Mouse (Mus musculus) liver, adult 2 months (tissue): ENCODE measurements around the gene Gak. TPM values are rescaled to one million over a fixed set of nuclear protein-coding genes. Genes with fewer than 3 reads are reported as not detected.

Experiments used
- DNase-seq: peaks from one replicate; pipeline ENCODE4 v3.0.0-alpha.2; 2011; ENCODE audit warnings: low read depth, low spot score; ENCODE audit errors: extremely low read depth
- H3K27ac ChIP-seq: fragments of 200-500 bp; replicated peaks from 2 replicates; pipeline ENCODE4 v1.5.1; 2012; ENCODE audit warnings: low read depth, mild to moderate bottlenecking, control low read depth, inconsistent platforms, low read length; ENCODE audit not compliant: insufficient read depth
- H3K27me3 ChIP-seq: fragments of 200-500 bp; 2 replicates; pipeline ENCODE4 v1.6.1; 2012; ENCODE audit warnings: mild to moderate bottlenecking, moderate library complexity, low read length, inconsistent platforms; ENCODE audit not compliant: control insufficient read depth, insufficient read depth
- H3K36me3 ChIP-seq: fragments of 200-500 bp; 2 replicates; pipeline ENCODE4 v1.6.1; 2012; ENCODE audit warnings: low read length, inconsistent platforms; ENCODE audit not compliant: control insufficient read depth, insufficient read depth
- H3K4me1 ChIP-seq: fragments of 200-500 bp; 2 replicates; pipeline ENCODE4 v1.6.1; 2011; ENCODE audit warnings: low read length; ENCODE audit not compliant: control insufficient read depth, insufficient read depth
- H3K4me3 ChIP-seq: fragments of 200-500 bp; 2 replicates; pipeline ENCODE4 v1.5.1; 2011; ENCODE audit warnings: low read depth, mild to moderate bottlenecking, control low read depth, low read length, moderate library complexity; ENCODE audit not compliant: insufficient read depth
- H3K79me2 ChIP-seq: fragments of 200-500 bp; 2 replicates; pipeline ENCODE4 v1.6.1; 2012; ENCODE audit warnings: inconsistent platforms, mild to moderate bottlenecking, low read length, moderate library complexity; ENCODE audit not compliant: control insufficient read depth, insufficient read depth
- H3K9ac ChIP-seq: fragments of 200-500 bp; 2 replicates; pipeline ENCODE4 v1.6.1; 2012; ENCODE audit warnings: low read depth, mild to moderate bottlenecking, control low read depth, inconsistent platforms, low read length
- CTCF ChIP-seq: fragments of 200-500 bp; IDR thresholded peaks from 2 replicates; pipeline ENCODE4 v1.5.1; 2011; ENCODE audit warnings: low read depth, low read length, control low read depth
- POLR2A ChIP-seq: fragments of 200-500 bp; IDR thresholded peaks from 2 replicates; pipeline ENCODE4 v1.6.1; 2011; ENCODE audit warnings: low read length, control low read depth; ENCODE audit not compliant: insufficient read depth; ENCODE audit errors: extremely low read depth
- WGBS: fragments of 180-500 bp; shearing (Covaris S2); methylation state at CpG from one replicate; pipeline ENCODE4 v1.1.7; 2018; 5-methylcytosine and 5-hydroxymethylcytosine counted together
- polyA plus RNA-seq: library from polyadenylated mRNA; depleted of rRNA; stranded (reverse); fragments of >200 nt; gene quantifications from 2 replicates; pipeline ENCODE4 v1.2.3, GENCODE M21; 2012
- total RNA-seq: library from RNA; depleted of rRNA; stranded (reverse); fragments of >200 nt; gene quantifications from 2 replicates; pipeline ENCODE4 v1.2.3, GENCODE M21; 2014

The Gak gene
- total and polyA plus RNA-seq, 2 experiments, result 32.7 to 54.7 TPM

DNA sequence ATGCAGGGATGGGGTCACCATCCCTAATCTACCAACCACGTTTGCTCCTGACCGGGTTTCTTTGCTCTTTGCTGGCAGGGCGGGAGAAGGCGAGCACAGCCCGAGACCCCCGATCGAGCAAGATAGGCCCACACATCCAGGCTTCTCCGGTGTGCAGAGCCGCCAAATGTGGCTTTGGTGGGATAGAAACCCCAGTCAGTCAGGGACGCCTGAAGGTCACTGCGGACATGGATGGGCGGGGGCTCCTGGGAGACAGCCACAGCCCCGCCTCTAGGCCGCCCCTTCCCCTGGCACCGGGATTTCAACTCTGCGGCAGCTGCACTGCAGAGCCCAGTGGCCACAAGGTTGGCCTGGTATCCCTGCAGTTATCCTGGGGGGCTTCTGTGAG is 79.4 kb downstream of the Gak start:
- Histone ChIP-seq H3K36me3 (no peaks in the 10 kb centered on the region), H3K9ac (no peak overlapping the region), H3K27ac (no peak overlapping the region), H3K4me1 (no peaks in the 10 kb centered on the region), H3K4me3 (no peak overlapping the region), H3K79me2 (no peaks in the 10 kb centered on the region), H3K27me3 (peaks cover 12% of the 10 kb centered on the region)
- 4% methylated on average over 16 of the region's 16 CpGs for WGBS
- no peak for TF ChIP-seq POLR2A
- TF ChIP-seq CTCF, result no peak
- no peak for DNase-seq

DNA sequence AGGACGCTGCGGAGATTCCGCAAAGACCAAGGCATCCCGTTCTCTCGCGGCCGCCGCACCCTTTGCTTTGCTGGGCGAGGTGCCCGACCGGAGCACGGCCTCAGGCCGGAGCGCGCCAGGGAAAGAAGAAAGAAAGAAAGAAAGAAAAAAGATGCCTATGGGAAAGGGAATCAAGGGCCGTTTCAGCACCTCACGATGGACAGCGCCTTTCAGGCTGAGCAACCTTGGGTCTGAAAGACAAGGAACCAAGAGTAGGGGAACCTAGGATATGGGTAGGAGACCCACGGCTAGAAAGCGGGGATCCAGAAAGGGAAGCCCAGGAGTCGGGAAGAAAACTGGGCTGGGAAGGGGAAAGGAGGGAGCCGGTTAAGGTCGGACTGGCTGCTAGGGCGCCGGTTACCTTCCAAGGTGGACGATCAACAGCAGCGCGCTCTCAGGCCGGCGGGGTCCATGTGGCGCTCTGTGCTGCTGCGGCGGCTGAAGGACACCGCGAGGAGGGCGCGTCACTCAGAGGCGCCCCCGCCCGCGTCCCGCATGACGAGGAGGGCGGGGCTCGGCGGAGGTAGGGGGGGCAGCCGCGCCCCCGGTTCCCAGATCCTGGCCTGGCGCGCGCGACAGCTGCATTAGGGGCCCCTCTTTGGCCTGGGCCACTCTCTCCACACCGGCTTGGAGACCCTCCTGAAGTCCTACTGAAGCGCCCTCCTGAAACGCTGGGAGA is 79.9 kb downstream of the Gak start, which contains the start of gene Cplx1:
Gene Cplx1 (minus strand): TSS at position 536 of the 718 bp plus-strand sequence.
- no peaks in the 10 kb centered on the region for H3K79me2 ChIP-seq
- H3K27ac ChIP-seq, result no peak within 1 kb of the TSS
- 4% methylated on average over 56 of the region's 56 CpGs for whole genome bisulfite sequencing
- no peak within 1 kb of the TSS for H3K4me3 ChIP-seq
- H3K36me3 ChIP-seq, result no peaks in the 10 kb centered on the region
- no peaks in the 10 kb centered on the region for H3K4me1 ChIP-seq
- H3K27me3 ChIP-seq, result peaks cover 10% of the 10 kb centered on the region
- no peak within 1 kb of the TSS for H3K9ac ChIP-seq
- no peak for DNase-seq
- TF ChIP-seq POLR2A (no peak), CTCF (no peak)

DNA sequence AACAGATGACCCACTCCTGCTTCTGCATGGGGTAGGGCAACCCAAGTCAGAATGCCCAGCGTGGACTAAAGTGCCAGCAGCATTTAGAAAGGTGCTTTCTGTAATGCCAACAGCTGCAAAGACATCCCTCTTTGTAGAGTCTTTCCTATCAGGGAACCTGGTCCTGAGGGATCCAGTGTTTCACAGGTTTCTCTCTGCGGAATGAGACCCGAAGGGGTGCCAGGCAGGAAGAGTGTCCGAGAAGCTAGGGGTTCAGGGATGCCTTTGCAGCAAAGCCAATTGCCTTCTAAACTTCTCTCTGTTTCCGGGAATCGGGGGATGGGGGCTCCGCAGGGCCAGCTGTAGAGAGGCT is 80.4 kb downstream of the Gak start:
- DNase-seq, result no peak
- H3K9ac ChIP-seq, result no peak overlapping the region
- no peaks in the 10 kb centered on the region for H3K79me2 ChIP-seq
- no peaks in the 10 kb centered on the region for H3K4me1 ChIP-seq
- no peak overlapping the region for H3K27ac ChIP-seq
- no peak for TF ChIP-seq POLR2A
- TF ChIP-seq CTCF, result no peak
- 25% methylated on average over 7 of the region's 7 CpGs for WGBS
- H3K36me3 ChIP-seq, result no peaks in the 10 kb centered on the region
- H3K4me3 ChIP-seq, result no peak overlapping the region
- peaks cover 10% of the 10 kb centered on the region for H3K27me3 ChIP-seq

DNA sequence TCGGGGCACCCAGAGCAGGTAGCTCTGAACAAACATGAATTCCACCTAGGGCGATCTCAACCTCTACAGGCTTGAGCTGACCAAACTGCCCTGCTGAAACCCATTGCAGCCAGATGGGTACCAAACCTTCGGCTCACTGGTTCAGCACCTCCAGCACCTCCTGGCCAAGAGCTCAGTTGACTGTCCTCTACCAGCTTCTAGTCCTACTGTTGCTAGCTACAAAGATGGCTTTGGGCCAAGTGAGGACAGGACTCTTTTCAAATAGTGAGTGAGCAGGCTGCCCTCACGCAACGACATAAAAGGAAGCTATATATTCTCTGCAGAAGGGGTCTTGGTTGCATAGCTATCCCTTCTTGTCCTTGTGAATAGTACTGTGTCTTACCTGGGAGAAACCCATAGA is 81.9 kb downstream of the Gak start:
- Histone ChIP-seq H3K27ac (no peak overlapping the region), H3K9ac (no peak overlapping the region), H3K27me3 (peaks cover 10% of the 10 kb centered on the region), H3K79me2 (no peaks in the 10 kb centered on the region), H3K36me3 (no peaks in the 10 kb centered on the region), H3K4me3 (no peak overlapping the region), H3K4me1 (no peaks in the 10 kb centered on the region)
- TF ChIP-seq POLR2A, result no peak
- no peak for TF ChIP-seq CTCF
- 85% methylated on average over 5 of the region's 5 CpGs for WGBS
- DNase-seq, result no peak

DNA sequence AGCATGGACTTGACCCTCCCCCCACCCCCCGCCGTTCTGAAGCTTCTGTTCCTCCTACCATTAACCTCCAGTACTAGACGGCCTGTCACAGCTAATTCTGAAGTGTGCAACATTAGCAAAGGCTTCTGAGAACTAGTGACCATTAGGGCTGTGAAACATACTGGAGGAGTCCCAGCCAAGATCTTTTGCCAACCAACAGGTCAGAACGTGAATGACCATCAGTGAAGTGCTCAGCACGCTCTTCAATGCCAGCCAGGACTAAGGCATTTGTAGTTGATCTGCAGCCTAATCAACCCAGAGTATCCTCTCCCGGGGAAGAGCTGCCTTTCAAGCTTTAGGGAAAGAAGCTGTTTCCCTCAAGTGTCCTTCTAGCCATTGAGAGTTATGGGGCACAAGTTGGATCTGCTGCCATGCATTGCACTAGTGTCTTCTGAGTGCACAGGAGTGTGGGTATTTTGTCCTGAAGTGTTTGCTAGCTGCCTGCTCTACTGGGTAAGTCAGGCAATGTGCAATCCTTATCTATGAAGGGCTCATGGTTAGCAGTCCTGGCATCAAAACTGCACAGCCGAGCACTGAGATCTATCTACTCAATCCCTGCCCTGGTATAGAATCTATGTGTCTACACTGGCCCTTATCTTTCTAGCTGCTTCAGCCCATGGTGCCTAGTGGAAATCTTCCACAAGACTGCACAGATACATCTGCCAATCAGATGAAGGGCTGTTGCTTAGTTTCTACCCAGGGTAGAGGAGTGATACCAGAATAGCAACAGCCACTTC is 85.9 kb downstream of the Gak start:
- WGBS, result 68% methylated on average over 7 of the region's 7 CpGs
- Histone ChIP-seq H3K36me3 (no peaks in the 10 kb centered on the region), H3K9ac (no peak overlapping the region), H3K4me1 (no peaks in the 10 kb centered on the region), H3K4me3 (no peak overlapping the region), H3K79me2 (no peaks in the 10 kb centered on the region), H3K27me3 (peaks cover 4% of the 10 kb centered on the region; the same call in 1 of the 2 replicates), H3K27ac (no peak overlapping the region)
- DNase-seq, result no peak
- TF ChIP-seq POLR2A (no peak), CTCF (no peak)

DNA sequence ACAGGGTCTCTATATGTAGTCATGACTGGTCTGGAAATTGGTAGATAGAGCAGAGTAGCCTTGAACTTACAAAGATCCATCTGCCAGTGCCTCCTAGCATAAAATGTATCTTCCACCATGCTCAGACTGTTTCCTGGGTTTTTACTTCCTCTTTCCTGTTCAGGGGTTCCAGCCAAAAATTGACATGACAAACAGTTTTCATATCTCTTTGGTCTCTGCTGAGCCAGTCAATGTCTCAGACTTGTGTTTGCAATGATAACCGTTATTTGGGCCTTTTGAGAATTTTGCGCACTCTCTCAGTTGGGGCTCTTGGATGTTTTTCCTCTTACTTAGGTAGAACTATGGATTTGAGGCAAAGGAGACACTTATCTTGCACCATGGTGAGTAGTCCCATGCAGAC is 95.4 kb downstream of the Gak start:
- TF ChIP-seq POLR2A (no peak), CTCF (no peak)
- H3K27ac ChIP-seq, result no peak overlapping the region
- WGBS, result 23% methylated on average over 2 of the region's 2 CpGs
- H3K9ac ChIP-seq, result no peak overlapping the region
- H3K4me1 ChIP-seq, result peaks cover 5% of the 10 kb centered on the region; the same call in 1 of the 2 replicates
- no peaks in the 10 kb centered on the region for H3K27me3 ChIP-seq
- no peak overlapping the region for H3K4me3 ChIP-seq
- no peaks in the 10 kb centered on the region for H3K79me2 ChIP-seq
- no peak for DNase-seq
- no peaks in the 10 kb centered on the region for H3K36me3 ChIP-seq
